Mouse (Mus musculus): ENCODE measurements around the gene Olfr1417. TPM values are rescaled to one million over a fixed set of nuclear protein-coding genes. Genes with fewer than 3 reads are reported as not detected.
A peak's percentile ranks its signal among the peaks of the same experiment; 100 is the strongest.

Gene Olfr1417
- polyA plus RNA-seq, 1 experiment from 2014 or later: not detected

DNA sequence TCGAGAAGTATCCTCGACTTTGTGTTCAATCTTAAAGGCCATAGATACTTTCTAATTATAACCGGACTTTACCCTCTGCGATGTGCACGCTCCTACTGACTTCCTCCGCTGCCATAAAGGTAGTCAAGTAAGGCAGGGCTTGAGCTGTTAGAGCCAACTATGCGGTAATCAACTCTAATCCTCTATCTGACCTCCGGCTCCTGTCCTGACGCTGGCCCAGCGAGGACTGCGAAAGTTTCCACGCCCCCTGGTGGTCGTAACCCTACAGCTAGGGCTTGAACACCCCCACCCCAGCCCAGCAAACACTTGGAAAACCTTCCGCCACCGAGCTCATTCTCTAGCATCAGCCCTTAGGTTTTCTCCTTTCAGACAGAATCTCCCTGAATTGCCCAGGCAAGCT is 19.2 kb downstream of the Olfr1417 start:
- no peak overlapping the region; the same call in 1 of the 2 replicates for H3K9ac ChIP-seq (replicated peaks)

DNA sequence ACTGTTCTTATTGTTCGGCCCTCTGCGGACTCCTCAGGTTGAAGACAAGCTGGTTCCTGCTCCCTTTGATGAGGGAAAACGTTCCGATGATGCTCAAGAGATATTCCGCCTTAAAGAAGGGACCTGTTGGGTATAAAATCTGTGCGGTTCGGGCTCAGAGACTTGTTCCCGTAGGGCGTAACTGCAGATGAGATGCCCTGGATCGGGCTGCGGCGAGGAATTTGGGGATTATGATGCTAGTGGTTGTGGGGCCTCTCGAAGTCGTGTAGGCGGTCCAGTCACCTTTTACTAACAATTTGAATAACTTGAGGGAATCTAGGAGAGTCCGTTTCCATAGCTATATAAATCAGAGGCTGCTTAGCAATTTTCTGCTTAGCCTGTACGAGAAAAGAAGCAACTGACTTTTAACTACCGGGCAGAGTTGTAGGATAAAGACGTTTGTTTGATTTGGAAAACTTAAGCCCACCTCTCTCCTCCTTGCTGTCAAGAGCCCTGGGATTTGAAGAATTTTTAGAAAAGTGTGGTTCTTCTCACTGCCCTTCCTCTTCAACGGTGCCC is 19.8 kb downstream of the Olfr1417 start, which contains the start of gene Stx3:
TSS of gene Stx3 (minus strand) at position 261 of the 558 bp plus-strand sequence.
- H3K27ac ChIP-seq (replicated peaks): 0 out of 2 replicates have a peak within 1 kb of the TSS, but pooled peaks have one; percentile 22

More for the DNA sequence above, 19.2 kb downstream of the Olfr1417 start:
- Histone ChIP-seq H3K4me3 (peak overlapping the region; percentile 64), H3K4me2 (replicated peaks) (peak overlapping the region; percentile 77), H3K27me3 (peaks cover 34% of the 10 kb centered on the region), H3K4me1 (peaks cover 22% of the 10 kb centered on the region), H3K36me3 (no peaks in the 10 kb centered on the region), H3K27ac (replicated peaks) (no peak overlapping the region), H3K9me3 (no peaks in the 10 kb centered on the region)
- ATAC-seq (ENCODE audit: low FRiP score, low read depth): peak; percentile 81
- whole genome bisulfite sequencing: under 1% methylated on average over 15 of the region's 15 CpGs

DNA sequence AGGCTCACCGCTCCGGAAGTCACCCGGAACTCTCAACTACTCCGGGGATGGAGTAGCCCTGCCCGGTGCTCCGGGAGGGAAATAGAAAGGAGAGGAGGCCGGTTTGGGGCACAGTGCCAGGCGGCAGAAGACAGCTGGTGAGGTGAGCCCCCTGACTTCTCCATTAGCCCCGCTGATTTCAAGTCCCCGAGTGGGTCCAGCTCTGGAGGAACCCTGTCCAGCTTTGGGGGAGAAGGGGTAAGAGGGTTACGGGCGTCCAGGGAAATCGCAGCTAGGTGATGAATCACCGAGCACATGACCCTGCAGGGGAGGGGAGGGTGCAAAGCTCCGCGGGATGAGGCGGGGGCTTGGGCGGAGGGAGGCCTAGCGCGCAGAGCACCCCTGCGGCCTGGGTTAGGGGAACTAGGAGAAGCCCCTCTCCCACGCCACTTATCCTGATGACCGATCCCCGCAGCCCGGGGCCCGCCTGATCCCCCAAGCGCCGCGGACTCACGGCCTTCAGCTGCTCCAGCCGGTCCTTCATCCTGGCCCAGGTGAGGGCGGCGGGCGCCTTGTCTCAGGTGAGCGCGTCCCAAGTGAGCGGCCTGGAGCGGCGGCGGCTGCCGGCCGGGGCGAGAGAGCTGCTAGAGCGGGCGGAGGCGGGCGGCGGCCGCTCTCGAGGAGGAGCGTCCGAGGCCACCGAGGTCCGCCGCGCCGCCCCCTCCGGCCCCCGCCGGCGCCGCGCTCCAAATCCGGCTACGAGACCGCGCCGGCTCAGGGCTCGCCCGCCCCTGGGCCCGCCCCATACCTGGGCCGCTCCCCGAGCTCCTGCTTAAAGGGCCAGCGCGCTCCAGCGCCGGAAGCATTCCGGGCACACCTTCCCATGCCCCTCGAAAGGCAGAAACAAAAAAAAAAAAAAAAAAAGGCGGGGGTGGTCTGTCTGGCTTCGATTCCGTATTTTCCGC is 20.5 kb downstream of the Olfr1417 start:
- under 1% methylated on average over 61 of the region's 83 CpGs for WGBS
- Histone ChIP-seq H3K9me3 (no peaks in the 10 kb centered on the region), H3K9ac (replicated peaks) (peak overlapping the region; percentile 68), H3K27ac (replicated peaks) (0 out of 2 replicates have a peak overlapping the region, but pooled peaks have one; percentile 22), H3K36me3 (no peaks in the 10 kb centered on the region), H3K4me2 (replicated peaks) (peak overlapping the region; percentile 77), H3K4me1 (peaks cover 29% of the 10 kb centered on the region), H3K27me3 (peaks cover 34% of the 10 kb centered on the region), H3K4me3 (peak overlapping the region; percentile 64)
- ATAC-seq (ENCODE audit: low FRiP score, low read depth): peak; percentile 70

More for the DNA sequence above, 19.8 kb downstream of the Olfr1417 start, which contains the start of gene Stx3:
- Histone ChIP-seq H3K36me3 (no peaks in the 10 kb centered on the region), H3K4me2 (replicated peaks) (peak within 1 kb of the TSS; percentile 77), H3K4me1 (peaks cover 22% of the 10 kb centered on the region), H3K27me3 (peaks cover 34% of the 10 kb centered on the region), H3K9me3 (no peaks in the 10 kb centered on the region), H3K4me3 (peak within 1 kb of the TSS; percentile 64), H3K9ac (replicated peaks) (peak within 1 kb of the TSS; percentile 68)
- under 1% methylated on average over 20 of the region's 20 CpGs for WGBS
- no peak for ATAC-seq (ENCODE audit: low FRiP score, low read depth)

DNA sequence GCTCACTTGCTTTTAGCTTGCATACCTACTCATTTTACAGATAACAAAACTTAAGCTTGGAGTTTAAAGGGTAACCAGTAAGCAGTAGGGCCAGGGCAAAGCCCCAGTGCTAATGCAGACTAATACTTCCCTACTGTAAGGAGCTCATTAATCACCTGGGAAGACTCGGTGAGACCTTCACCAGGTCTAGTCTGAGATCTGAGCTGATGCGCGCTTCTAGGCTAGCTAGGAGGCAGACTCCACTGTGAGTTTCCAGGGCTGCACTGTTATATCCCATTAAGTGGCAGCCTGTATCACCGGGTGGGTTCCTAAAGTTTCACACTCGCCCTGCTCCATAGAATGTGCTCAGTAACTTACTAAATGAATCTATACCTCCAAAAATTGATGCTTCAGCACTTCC is 21.4 kb downstream of the Olfr1417 start:
- Histone ChIP-seq H3K27me3 (peaks cover 34% of the 10 kb centered on the region), H3K4me3 (peak overlapping the region; percentile 64), H3K9ac (replicated peaks) (no peak overlapping the region), H3K4me1 (peaks cover 35% of the 10 kb centered on the region), H3K4me2 (replicated peaks) (peak overlapping the region; percentile 77), H3K9me3 (no peaks in the 10 kb centered on the region), H3K27ac (replicated peaks) (no peak overlapping the region), H3K36me3 (no peaks in the 10 kb centered on the region)
- 8% methylated on average over 5 of the region's 5 CpGs for WGBS
- no peak for ATAC-seq (ENCODE audit: low FRiP score, low read depth)

DNA sequence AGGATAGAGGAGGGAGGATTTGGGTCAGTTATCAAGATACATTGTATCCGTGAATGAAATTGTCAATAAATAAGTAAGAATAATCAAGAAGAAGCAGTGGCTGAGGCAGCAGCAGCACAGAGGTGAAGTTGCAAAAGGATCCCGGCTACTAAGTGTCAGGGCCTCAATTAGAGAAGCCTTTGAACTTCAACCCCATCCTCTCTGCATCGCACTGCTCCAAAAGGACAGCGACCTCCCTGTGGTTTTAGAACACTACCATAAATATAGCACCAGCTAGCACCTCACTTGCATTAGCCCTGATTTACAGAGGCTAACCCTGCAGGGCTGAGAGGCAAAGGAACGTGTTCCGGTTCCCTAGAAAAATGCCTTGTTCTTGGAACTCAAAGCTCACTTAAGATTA is 22.3 kb downstream of the Olfr1417 start:
- peaks cover 34% of the 10 kb centered on the region for H3K27me3 ChIP-seq
- no peaks in the 10 kb centered on the region for H3K36me3 ChIP-seq
- H3K9me3 ChIP-seq: no peaks in the 10 kb centered on the region
- peaks cover 43% of the 10 kb centered on the region for H3K4me1 ChIP-seq
- ATAC-seq (ENCODE audit: low FRiP score, low read depth): no peak
- H3K4me3 ChIP-seq: no peak overlapping the region
- no peak overlapping the region for H3K9ac ChIP-seq (replicated peaks)
- H3K4me2 ChIP-seq (replicated peaks): 0 out of 2 replicates have a peak overlapping the region, but pooled peaks have one; percentile 77
- 44% methylated on average over 6 of the region's 6 CpGs for WGBS
- no peak overlapping the region for H3K27ac ChIP-seq (replicated peaks)

DNA sequence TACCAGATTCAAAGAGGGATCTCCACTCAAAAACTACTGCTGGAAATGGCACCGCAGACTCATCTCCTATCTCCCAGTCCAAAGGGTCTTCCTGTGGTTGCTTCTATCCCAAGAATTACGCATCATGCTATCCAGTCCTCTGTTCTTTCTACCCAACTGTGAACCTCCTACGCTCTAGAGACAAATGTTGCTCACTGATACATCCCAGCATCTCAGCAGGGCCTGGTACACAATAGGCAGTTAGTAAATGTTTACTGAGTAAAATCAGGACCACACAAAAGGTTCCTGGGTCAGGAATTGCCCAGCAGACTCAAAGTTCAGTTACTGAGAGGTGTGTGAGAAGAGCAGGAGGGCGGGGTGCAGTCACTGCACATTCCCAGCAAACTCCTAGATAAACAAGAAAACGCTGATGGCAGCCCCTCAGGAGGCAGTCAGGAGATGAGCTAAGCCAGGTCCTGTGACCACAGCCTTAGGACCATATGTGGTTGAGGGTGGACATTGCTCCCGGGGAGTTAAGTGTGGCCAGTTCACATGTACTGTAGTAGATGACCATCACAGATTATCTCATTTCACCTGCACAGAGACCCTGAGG is 24.2 kb downstream of the Olfr1417 start:
- Histone ChIP-seq H3K9me3 (no peaks in the 10 kb centered on the region), H3K27ac (replicated peaks) (peak overlapping the region; percentile 79; the same call in 1 of the 2 replicates), H3K36me3 (no peaks in the 10 kb centered on the region), H3K4me1 (peaks cover 52% of the 10 kb centered on the region), H3K27me3 (peaks cover 29% of the 10 kb centered on the region), H3K9ac (replicated peaks) (no peak overlapping the region), H3K4me3 (no peak overlapping the region), H3K4me2 (replicated peaks) (no peak overlapping the region)
- ATAC-seq (ENCODE audit: low FRiP score, low read depth): no peak
- 82% methylated on average over 6 of the region's 6 CpGs for WGBS

DNA sequence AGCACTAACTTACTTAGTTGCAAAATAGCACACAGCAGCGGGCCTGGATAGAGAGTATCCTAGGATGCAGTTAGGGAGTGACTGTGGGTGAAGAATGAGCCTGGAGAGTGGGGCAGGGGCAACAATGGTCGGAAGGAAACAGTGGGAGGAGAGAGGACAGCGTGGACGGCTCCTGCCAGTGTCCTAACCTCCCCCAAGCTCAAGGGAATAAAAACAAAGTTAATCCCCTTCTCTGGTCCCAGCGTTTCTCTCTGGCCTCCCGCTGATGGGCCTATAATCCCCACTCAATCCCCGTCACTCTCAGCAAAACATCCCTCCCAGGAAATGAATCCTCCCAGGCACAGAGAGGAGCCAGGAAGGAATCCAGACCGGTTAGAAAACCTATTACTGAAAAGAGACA is 25.4 kb downstream of the Olfr1417 start:
- H3K4me1 ChIP-seq: peaks cover 44% of the 10 kb centered on the region
- H3K4me3 ChIP-seq: no peak overlapping the region
- H3K4me2 ChIP-seq (replicated peaks): peak overlapping the region; percentile 16; the same call in 1 of the 2 replicates
- ATAC-seq (ENCODE audit: low FRiP score, low read depth): peak; percentile 42
- H3K9me3 ChIP-seq: no peaks in the 10 kb centered on the region
- 2% methylated on average over 8 of the region's 8 CpGs for WGBS
- peaks cover 25% of the 10 kb centered on the region for H3K27me3 ChIP-seq
- H3K9ac ChIP-seq (replicated peaks): no peak overlapping the region
- H3K36me3 ChIP-seq: no peaks in the 10 kb centered on the region
- H3K27ac ChIP-seq (replicated peaks): peak overlapping the region; percentile 79

DNA sequence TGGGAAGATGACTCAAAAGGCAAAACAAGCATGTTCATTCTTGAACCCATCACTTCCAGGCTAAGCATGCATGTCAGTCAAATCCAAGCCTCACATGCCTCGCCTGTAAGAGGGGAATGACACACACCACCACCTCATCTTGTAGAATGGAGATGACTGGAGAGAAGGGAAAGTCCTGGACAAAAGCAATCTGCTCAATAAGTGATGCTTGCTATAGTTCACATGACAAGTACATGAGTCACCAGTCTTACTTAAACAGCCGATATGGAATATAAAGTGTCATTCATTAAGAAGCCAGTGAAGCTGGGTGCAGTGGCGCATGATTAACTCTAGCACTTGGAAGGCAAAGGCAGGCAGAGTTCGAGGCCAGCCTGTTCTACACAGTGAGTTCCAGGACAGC is 25.9 kb downstream of the Olfr1417 start:
- Histone ChIP-seq H3K27ac (replicated peaks) (peak overlapping the region; percentile 79), H3K4me1 (peaks cover 41% of the 10 kb centered on the region), H3K27me3 (peaks cover 22% of the 10 kb centered on the region), H3K4me3 (no peak overlapping the region), H3K4me2 (replicated peaks) (no peak overlapping the region), H3K36me3 (no peaks in the 10 kb centered on the region), H3K9ac (replicated peaks) (no peak overlapping the region), H3K9me3 (no peaks in the 10 kb centered on the region)
- ATAC-seq (ENCODE audit: low FRiP score, low read depth): no peak
- whole genome bisulfite sequencing: 47% methylated on average over 4 of the region's 4 CpGs

DNA sequence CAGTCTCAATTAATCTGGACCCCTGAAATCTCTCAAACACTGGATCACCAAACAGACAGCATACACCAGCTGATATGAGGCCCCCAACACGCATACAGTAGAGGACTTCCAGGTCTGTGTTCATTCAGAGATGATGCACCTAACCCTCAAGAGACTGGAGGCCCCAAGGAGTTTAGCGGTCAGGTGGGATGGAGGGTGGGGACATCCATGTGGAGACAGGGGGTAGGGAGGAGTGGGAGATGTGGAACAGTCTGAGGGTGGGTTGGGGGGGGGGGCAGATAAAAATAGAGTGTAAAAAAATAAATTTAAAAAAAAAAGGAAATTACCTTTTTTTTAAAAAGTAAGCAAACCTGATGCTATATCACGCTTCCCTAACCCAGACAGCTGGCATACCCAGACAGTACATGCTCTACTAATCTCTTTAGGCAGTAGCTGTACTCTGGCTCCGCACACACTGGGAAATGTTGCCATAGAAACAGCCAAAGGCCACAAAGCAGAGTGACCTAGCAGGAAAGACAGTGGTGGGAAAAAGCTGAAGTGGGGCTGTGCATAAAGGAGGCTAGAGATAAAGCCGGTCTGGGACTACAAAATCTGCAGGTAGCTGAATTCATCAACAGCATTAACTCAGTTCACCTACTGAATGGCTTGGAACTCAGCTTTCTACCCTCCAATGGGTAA is 27.2 kb downstream of the Olfr1417 start:
- peak; percentile 94 for ATAC-seq (ENCODE audit: low FRiP score, low read depth)
- H3K27me3 ChIP-seq: peaks cover 10% of the 10 kb centered on the region
- whole genome bisulfite sequencing: 26% methylated on average over 5 of the region's 5 CpGs
- no peak overlapping the region for H3K9ac ChIP-seq (replicated peaks)
- peak overlapping the region; percentile 79 for H3K27ac ChIP-seq (replicated peaks)
- no peak overlapping the region for H3K4me3 ChIP-seq
- peak overlapping the region; percentile 23 for H3K4me2 ChIP-seq (replicated peaks)
- H3K9me3 ChIP-seq: no peaks in the 10 kb centered on the region
- no peaks in the 10 kb centered on the region for H3K36me3 ChIP-seq
- peaks cover 41% of the 10 kb centered on the region for H3K4me1 ChIP-seq

DNA sequence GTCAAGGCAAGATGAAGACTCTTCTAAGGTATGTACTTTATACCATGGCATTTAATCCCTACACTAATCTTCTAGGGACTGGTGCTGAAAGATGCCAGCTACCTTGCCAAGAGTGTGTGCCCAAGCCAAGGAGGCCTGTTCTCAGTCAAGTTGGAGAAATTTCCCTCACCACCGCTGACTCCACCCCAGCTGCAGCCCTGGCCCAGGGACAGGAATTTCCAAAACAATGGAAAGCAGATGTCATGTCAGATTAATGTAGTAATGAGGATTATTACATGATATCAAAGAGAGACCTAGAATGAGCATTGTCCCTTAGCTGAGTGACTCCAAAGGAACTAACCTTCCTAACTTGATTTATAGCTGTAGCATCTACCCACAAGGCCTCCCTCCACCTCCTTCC is 28.2 kb downstream of the Olfr1417 start:
- Histone ChIP-seq H3K27ac (replicated peaks) (peak overlapping the region; percentile 79), H3K27me3 (peaks cover under 1% of the 10 kb centered on the region; the same call in 1 of the 2 replicates), H3K4me2 (replicated peaks) (no peak overlapping the region), H3K9me3 (no peaks in the 10 kb centered on the region), H3K4me1 (peaks cover 41% of the 10 kb centered on the region), H3K9ac (replicated peaks) (no peak overlapping the region), H3K4me3 (no peak overlapping the region), H3K36me3 (no peaks in the 10 kb centered on the region)
- no peak for ATAC-seq (ENCODE audit: low FRiP score, low read depth)
- WGBS: 69% methylated on average over 1 of the region's 1 CpGs

DNA sequence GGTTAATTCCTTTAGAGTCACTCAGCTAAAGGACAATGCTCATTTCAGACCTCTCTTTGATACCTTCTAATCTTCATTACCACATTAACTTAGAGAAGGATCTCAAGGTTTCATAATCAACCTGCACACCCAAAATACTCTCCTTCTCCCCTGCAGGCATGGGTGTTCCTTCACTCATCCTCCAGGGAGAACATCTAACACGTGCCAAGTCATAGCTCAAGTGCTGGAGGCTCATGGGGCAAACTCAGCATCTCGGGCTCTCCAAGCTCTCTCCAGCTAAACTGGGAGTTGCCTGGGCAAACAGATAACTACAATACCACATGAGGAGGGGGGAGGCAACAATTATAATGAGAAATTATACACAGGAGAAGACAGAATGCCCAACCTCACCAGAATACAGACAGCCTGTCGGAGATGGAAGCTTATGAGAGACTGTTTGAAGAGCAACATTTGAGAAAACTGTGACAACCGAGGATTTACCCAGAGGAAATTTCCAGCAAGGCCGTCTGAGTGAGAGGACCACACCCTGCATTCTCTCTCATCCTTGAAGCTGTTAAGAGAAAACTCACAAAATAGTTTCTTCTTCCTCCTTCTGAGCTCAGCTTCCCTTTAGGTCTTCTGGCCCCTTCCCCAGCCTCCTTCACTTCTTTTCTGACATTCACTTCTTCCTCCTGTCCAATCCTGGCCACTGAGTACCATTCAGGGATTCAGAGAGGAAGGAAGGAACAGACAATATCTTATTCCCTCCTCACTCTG is 28.8 kb downstream of the Olfr1417 start:
- H3K36me3 ChIP-seq: no peaks in the 10 kb centered on the region
- no peaks in the 10 kb centered on the region; the same call in 1 of the 2 replicates for H3K27me3 ChIP-seq
- no peak overlapping the region for H3K4me2 ChIP-seq (replicated peaks)
- H3K27ac ChIP-seq (replicated peaks): no peak overlapping the region
- 80% methylated on average over 5 of the region's 5 CpGs for WGBS
- no peak overlapping the region for H3K9ac ChIP-seq (replicated peaks)
- no peak overlapping the region for H3K4me3 ChIP-seq
- ATAC-seq (ENCODE audit: low FRiP score, low read depth): no peak
- H3K9me3 ChIP-seq: no peaks in the 10 kb centered on the region
- peaks cover 41% of the 10 kb centered on the region for H3K4me1 ChIP-seq
